Mouse (Mus musculus) kidney, postnatal 25 days (tissue): ENCODE data around the gene Cyp46a1.

Source experiments
- DNase-seq, 2 experiments: peaks; one replicate each; pipeline ENCODE4 v3.0.0; 2021; ENCODE audit warnings: mixed read lengths in 2 of 2

Gene Cyp46a1

DNA sequence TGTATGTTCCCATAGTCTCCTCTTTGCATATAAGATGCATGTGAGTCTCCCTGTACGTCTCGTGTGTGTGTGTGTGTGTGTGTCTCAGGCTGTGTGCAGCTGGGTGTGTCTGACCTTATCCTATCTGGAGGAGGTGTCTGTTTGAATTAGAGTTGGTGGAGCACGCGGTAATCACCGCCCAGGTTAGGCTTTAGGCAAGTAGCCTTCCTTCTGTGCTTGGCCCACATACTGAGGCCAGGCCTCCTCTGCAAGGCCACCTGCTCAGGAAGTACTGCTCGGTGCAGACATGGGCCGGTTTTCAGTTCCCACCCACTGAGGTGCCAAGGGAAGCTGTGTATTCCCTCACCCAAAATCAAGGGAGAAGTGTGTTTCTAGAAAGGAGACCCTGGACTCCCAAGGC lies 31.7 kb downstream of the Cyp46a1 start:
- no peak for DNase-seq

DNA sequence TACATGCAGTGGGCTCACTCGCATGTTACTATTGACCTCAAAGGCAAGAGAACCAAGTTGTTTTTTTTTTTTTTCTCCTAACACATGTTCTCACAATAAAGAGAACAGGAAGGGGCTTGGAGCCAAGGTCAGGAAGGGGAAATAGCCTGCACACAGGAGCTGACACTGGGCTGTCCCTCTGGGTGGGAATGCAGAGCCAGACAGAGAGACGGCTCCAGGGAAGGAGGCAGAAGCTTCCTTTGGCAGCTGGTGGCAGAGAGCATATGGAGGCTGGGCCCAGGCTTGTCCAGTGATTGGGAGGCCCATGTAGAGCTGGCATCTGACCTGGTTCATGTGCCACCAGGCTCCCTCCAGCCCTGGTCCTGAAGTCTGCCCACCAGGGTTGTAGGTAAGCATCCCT lies 33.7 kb downstream of the Cyp46a1 start:
- peak; percentile 56 to 76 for DNase-seq

DNA sequence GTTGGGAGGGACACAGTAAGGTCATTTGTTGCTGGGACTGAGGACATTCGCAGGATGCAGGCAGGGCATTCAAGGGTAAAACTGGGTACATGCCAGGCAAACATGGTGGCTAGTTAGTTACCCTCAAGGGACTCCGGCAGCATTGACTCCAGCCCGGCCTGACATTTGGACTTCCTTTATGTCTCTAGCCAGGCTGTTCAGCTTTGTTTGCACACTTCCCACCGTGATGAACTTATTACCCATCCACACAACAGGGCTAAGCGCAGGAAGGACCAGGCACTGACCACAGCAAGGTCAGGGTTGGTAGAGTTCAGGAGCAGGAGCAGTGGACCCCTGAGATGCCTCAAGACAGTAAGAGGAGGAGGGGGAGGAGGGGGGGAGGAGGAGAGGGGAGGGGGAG lies 34.7 kb downstream of the Cyp46a1 start:
- peak; percentile 17 to 48 for DNase-seq

- DNase-seq = peak; percentile 34 to 75
Measured at GRCm38 (mm10) chr12:108370596-108371428, 36.6 kb downstream of the Cyp46a1 start, which contains the start of gene Eml1. TSS of gene Eml1 (plus strand) at chr12:108370957.

DNA sequence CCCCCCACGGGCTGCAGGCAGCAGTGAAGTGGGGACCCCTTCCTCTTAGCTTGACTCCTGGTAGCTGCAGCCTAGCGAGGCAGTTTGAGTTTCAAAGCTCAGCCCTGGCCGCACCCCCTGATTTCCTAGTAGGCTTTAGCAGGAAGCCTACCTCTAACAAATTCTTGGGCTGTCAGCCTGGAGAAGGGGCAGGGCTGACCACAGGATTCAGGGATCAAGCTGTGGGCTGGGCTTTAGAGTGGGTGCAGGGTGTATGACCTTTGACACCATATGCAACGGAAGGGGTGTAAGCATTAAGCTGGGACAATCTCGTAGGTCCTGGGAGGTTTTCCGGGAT lies 37.2 kb downstream of the Cyp46a1 start:
- peak; percentile 51 to 70 for DNase-seq

DNA sequence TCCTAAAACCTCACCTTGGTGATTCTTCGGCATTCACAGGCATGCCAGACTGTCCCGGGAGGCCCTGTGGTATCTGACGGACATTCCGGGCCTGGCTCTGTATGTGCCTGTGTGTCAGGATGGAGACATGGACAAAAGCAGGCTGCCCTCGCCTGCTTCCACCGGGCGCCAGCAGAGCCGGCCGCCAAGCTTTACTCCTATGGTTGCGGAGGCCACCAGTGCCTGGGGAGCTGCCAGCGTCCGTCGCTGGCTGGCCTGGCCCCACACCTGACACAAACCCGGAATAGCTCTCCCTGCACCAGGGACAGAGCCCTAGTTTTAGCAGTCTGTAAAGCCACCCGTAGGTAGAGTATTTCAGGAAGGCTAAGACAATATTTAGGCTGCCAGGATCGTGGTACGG lies 38.1 kb downstream of the Cyp46a1 start:
- DNase-seq = no peak

- no peak for DNase-seq
Measured at GRCm38 (mm10) chr12:108373611-108374010, 39.4 kb downstream of the Cyp46a1 start.

DNA sequence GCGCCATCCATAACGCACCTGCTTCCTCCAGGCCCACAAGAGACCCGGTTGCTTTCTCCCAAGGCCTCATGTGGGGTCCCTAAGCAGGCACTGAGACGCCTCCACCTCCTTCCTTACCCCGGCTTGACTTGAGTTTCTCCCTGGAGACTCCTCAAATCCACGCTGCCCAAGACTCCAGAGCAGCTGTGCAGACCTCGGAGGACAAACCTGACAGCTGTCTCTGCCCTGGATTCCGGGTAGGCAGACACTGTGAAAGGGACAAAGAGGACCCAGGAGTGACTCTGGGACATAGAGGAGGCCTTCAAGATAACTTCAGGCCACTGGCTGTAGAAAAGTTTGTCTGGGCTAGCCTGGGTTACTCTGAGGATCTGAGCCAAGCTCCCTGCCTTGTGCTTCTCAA lies 40.5 kb downstream of the Cyp46a1 start:
- DNase-seq = no peak

DNA sequence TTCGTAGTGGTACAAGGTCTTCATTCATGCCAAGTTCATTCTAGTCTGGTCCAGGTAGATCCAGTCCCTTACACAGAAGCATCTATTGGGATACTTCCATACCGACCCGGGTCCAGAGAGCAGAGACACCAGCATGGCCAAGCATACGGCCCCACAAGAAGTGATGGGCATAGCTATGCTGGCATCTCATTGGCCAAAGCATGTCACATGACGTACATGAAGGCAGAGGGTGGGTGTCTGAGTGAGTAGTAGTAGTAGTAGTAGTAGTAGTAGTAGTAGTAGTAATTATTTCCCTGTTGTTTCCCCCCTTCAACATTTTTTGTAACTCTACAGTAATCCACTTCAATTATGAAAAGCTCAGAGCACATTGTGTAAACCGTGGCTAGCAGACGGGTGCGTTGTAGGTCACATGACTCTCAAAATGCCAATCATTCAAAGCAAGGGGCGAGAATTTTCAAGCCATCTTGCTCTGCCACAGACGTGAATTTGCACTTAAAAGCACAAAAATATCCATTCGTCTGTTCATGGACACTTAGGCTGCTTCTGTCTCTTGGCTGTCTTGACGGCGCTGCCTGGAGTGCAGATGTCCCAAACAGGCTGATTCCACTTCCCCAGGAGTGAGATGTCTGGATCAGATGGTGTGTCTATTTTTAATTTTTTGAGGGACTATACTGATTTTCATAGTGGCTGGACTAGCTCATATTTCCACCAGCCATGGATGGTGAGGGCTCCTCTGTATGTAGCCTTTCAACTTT lies 44.4 kb downstream of the Cyp46a1 start:
- DNase-seq = no peak

DNA sequence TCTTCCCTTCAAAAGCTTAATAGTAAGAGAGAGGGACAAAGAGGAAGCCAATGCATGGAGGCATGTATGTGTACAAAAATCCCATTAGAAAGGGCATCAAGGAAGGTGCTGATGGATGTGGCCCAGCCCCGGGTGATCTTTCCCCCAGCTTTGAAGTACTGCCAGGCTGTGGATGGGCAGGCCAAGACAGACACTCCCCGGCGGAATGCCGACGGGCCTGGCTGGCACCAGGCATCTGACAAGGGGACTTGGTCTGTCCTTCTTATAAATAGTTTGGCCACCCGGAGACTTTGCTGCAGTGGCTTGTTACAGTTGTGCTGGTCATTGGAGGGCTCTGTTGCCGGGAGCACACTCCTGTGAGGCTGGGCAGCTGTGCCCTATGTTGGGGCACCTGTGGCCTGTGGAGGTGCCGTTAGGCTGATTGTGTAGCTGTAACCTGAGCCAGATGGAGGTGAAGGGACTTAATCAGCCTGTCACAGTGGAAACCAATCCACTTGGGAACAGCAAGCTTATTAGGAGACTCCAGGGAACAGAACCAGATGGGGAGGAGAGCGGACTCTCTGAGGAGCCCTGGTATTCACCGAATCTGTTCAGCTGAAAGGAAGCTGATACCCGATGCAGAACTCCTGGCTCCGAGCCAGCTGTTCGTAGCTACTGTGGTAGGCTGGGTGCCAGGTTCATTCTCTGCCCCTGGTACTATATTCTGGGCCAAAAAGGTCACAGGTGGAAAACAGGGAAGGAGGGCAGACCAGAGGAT lies 52.5 kb downstream of the Cyp46a1 start:
- DNase-seq = peak in 1 of 2 experiments; percentile 58

DNA sequence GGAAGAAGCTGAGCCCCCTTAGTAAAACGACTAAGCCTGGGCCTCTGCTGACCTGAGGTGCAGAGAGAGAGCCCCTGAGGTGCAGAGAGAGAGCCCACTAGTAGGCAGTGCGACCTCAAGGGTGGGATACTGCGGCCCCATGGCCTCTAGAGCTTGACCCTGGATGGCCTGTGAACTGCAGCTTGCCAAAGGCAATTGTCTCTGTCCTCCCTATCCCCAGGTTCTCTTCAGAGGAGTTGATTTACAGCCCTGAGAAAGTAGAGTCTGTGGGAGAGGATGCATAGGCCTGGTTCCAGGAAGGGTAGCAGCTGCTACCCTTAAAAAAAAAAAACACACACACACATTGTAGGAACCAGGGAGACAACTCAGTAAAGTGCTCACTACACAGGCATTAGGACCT lies 55.5 kb downstream of the Cyp46a1 start:
- DNase-seq = no peak

- DNase-seq = no peak
Measured at GRCm38 (mm10) chr12:108392254-108393044, 58.3 kb downstream of the Cyp46a1 start.

DNA sequence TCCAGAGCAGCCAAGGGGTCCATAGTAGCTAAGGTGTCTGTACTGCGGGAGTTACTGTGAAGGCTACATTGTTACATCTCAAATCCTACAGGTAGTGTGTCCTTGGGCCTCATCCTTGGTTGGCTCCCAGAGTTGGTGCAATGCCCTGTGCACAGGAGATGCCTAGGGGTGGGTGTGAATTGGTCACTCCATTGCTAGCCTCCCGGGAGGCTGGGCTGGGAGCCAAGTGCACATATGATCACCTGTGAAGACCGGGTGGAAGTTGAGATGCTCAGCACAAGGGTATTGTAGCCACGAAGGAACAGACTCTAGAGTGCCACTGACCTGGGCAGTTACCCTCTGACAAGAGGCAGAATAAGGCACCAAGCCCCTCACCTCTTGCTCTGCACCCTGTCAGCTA lies 58.9 kb downstream of the Cyp46a1 start:
- DNase-seq = no peak

- peak; percentile 87 to 93 for DNase-seq
Measured at GRCm38 (mm10) chr12:108393637-108394036, 59.5 kb downstream of the Cyp46a1 start.

DNA sequence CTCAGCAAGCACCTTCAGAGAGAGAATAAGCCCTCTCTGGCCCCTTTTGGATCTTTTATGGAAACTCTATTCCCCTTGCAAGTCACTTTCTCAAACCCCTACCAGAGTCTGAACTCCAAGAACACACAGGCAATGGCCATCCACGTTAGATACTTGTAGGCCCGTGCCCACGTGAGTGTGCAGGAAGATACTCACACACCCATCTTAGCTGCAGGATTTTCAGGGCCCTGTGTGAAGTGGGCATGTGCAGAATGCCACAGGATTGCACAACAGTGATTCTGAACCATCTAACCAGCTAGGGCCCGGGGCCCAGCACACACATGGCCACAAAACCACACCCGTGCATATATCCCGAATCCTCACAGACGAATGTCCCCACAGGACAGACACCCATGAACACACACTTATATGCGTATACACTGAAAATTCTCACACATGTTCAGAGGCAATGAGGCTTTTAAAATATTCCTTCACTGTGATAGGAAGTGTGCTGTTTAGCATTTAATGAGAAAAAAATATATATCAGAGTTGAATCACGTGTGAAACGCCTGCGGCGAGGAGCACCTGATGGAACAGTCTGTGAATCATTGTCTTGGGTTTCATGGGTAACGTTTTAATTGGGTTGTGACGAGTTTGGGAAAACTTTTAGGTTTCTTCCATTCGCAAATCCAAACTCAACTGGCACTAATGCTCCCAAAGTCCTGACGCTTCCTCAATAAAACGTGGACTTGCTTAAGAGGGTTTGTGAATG lies 60.5 kb downstream of the Cyp46a1 start:
- DNase-seq = no peak

GRCm38 (mm10) chr12:108395285-108395660 lies 61.1 kb downstream of the Cyp46a1 start:
- DNase-seq = peak; percentile 30 to 54

- peak; percentile 63 to 73 for DNase-seq
Measured at GRCm38 (mm10) chr12:108396081-108396947, 62.1 kb downstream of the Cyp46a1 start.

GRCm38 (mm10) chr12:108398681-108399080 lies 64.5 kb downstream of the Cyp46a1 start:
- DNase-seq = no peak

- no peak for DNase-seq
Measured at GRCm38 (mm10) chr12:108399191-108399590, 65.0 kb downstream of the Cyp46a1 start.

DNA sequence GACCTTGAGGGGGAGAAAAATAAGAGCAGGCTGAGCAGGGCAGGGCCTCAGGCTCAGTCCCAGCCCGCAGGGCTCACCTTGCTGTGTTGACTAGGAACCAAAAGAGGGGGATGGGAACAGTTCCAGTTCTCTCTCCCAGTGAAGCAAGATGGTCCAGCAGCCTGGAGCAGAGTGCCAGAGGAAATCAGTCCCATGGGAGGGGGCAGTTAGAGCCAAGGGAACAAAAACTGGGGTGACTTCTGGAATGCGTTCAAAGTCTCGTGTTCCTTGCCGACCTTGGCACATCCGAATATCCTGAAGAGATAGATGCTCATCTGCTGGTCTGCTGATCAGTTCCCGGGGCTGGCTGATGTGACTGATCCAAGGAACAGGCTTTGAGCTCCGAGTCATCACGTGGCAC lies 66.8 kb downstream of the Cyp46a1 start:
- DNase-seq = no peak

DNA sequence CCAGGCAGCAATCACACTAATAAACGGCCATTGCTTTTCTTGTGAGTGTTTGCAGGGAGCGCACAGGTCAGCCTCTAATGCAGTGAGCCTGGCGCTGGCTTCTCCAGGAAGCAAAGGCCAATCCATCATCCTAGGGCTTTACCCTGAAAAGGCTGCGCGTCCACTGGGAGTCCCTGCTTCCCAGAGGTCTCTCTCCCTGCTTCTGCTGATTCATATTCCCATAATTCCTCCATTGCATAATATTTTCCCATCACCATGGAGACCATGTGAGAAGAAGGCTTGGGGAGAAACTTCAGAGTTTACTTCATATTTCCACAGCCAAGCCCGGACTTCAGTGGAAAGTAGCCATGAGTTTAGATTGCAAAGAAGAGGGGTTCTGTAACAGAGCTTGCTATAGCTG lies 69.8 kb downstream of the Cyp46a1 start:
- peak; percentile 57 to 71 for DNase-seq
